Mouse (Mus musculus): ENCODE measurements at regions not wholly inside any gene's neighbourhood (a gene's known extent, or its start where the extent isn't known, plus 50 kb on each side); places are given as distances from the start of the nearest gene placed in this dataset.
A peak's percentile ranks its signal among the peaks of the same experiment; 100 is the strongest.

GRCm38 (mm10) chr5:47385930-47386329, 597.0 kb upstream of the Slit2 start:
- H3K27ac ChIP-seq: no peak overlapping the region
- H3K9ac ChIP-seq: no peak overlapping the region
- H3K36me3 ChIP-seq: no peaks in the 10 kb centered on the region
- no peaks in the 10 kb centered on the region for H3K9me3 ChIP-seq
- H3K4me1 ChIP-seq (replicated peaks): no peaks in the 10 kb centered on the region
- no peaks in the 10 kb centered on the region for H3K27me3 ChIP-seq
- H3K4me3 ChIP-seq: no peak overlapping the region
- 27% methylated on average over 1 of the region's 1 CpGs for WGBS
- H3K4me2 ChIP-seq: no peak overlapping the region
- ATAC-seq (ENCODE audit: low FRiP score): no peak

GRCm38 (mm10) chr5:47386750-47387149, 596.2 kb upstream of the Slit2 start:
- 82% methylated on average over 5 of the region's 5 CpGs for WGBS
- Histone ChIP-seq H3K9me3 (no peaks in the 10 kb centered on the region), H3K27ac (no peak overlapping the region), H3K4me2 (no peak overlapping the region), H3K4me3 (no peak overlapping the region), H3K4me1 (replicated peaks) (no peaks in the 10 kb centered on the region), H3K36me3 (no peaks in the 10 kb centered on the region), H3K9ac (no peak overlapping the region), H3K27me3 (no peaks in the 10 kb centered on the region)
- no peak for ATAC-seq (ENCODE audit: low FRiP score)

GRCm38 (mm10) chr5:47390735-47391134, 592.2 kb upstream of the Slit2 start:
- no peak overlapping the region for H3K9ac ChIP-seq
- no peak overlapping the region for H3K4me3 ChIP-seq
- H3K27ac ChIP-seq: no peak overlapping the region
- no peaks in the 10 kb centered on the region for H3K4me1 ChIP-seq (replicated peaks)
- no peaks in the 10 kb centered on the region for H3K27me3 ChIP-seq
- H3K36me3 ChIP-seq: no peaks in the 10 kb centered on the region
- 80% methylated on average over 2 of the region's 2 CpGs for WGBS
- ATAC-seq (ENCODE audit: low FRiP score): no peak
- no peaks in the 10 kb centered on the region for H3K9me3 ChIP-seq
- no peak overlapping the region for H3K4me2 ChIP-seq

- no peak overlapping the region for H3K27ac ChIP-seq
These were observed 586.1 kb upstream of the Slit2 start for GRCm38 (mm10) chr5:47396874-47397273.

GRCm38 (mm10) chr5:47421916-47422315, 561.0 kb upstream of the Slit2 start:
- Histone ChIP-seq H3K9me3 (no peaks in the 10 kb centered on the region), H3K4me3 (no peak overlapping the region), H3K27me3 (no peaks in the 10 kb centered on the region), H3K36me3 (no peaks in the 10 kb centered on the region), H3K27ac (no peak overlapping the region), H3K9ac (no peak overlapping the region), H3K4me2 (no peak overlapping the region), H3K4me1 (replicated peaks) (0 out of 2 replicates have a peak, but pooled peaks cover 2% of the 10 kb centered on the region)
- peak; percentile 72; the same call in 1 of the 2 replicates for ATAC-seq (ENCODE audit: low FRiP score)
- WGBS: 36% methylated on average over 2 of the region's 2 CpGs

More at GRCm38 (mm10) chr5:47396874-47397273, 586.1 kb upstream of the Slit2 start:
- Histone ChIP-seq H3K4me1 (replicated peaks) (no peaks in the 10 kb centered on the region), H3K27me3 (no peaks in the 10 kb centered on the region), H3K36me3 (no peaks in the 10 kb centered on the region), H3K9ac (no peak overlapping the region), H3K4me2 (no peak overlapping the region), H3K9me3 (no peaks in the 10 kb centered on the region), H3K4me3 (no peak overlapping the region)
- no peak for ATAC-seq (ENCODE audit: low FRiP score)
- 71% methylated on average over 9 of the region's 9 CpGs for WGBS

- no peak; the same call in 1 of the 2 replicates for ATAC-seq (ENCODE audit: low FRiP score)
- whole genome bisulfite sequencing: 73% methylated on average over 4 of the region's 4 CpGs
- Histone ChIP-seq H3K4me2 (no peak overlapping the region), H3K27me3 (no peaks in the 10 kb centered on the region), H3K9ac (no peak overlapping the region), H3K27ac (no peak overlapping the region), H3K36me3 (no peaks in the 10 kb centered on the region), H3K4me3 (no peak overlapping the region), H3K4me1 (replicated peaks) (0 out of 2 replicates have a peak, but pooled peaks cover 2% of the 10 kb centered on the region), H3K9me3 (no peaks in the 10 kb centered on the region)
These were observed 556.9 kb upstream of the Slit2 start for GRCm38 (mm10) chr5:47426040-47426439.

GRCm38 (mm10) chr5:47426467-47426866, 556.5 kb upstream of the Slit2 start:
- no peak overlapping the region for H3K27ac ChIP-seq
- no peaks in the 10 kb centered on the region for H3K27me3 ChIP-seq

GRCm38 (mm10) chr5:47429217-47430172, 553.4 kb upstream of the Slit2 start:
- Histone ChIP-seq H3K27me3 (no peaks in the 10 kb centered on the region), H3K4me3 (no peak overlapping the region), H3K4me2 (no peak overlapping the region), H3K36me3 (no peaks in the 10 kb centered on the region), H3K27ac (no peak overlapping the region), H3K4me1 (replicated peaks) (no peaks in the 10 kb centered on the region), H3K9me3 (no peaks in the 10 kb centered on the region), H3K9ac (no peak overlapping the region)
- 76% methylated on average over 10 of the region's 10 CpGs for WGBS
- no peak for ATAC-seq (ENCODE audit: low FRiP score)

More at GRCm38 (mm10) chr5:47426467-47426866, 556.5 kb upstream of the Slit2 start:
- no peak overlapping the region for H3K9ac ChIP-seq
- no peaks in the 10 kb centered on the region for H3K9me3 ChIP-seq
- H3K4me3 ChIP-seq: no peak overlapping the region
- WGBS: 67% methylated on average over 6 of the region's 6 CpGs
- H3K4me1 ChIP-seq (replicated peaks): 0 out of 2 replicates have a peak, but pooled peaks cover 2% of the 10 kb centered on the region
- no peaks in the 10 kb centered on the region for H3K36me3 ChIP-seq
- no peak overlapping the region for H3K4me2 ChIP-seq
- ATAC-seq (ENCODE audit: low FRiP score): no peak

GRCm38 (mm10) chr5:47431599-47432328, 551.2 kb upstream of the Slit2 start:
- Histone ChIP-seq H3K27ac (no peak overlapping the region), H3K36me3 (no peaks in the 10 kb centered on the region), H3K27me3 (no peaks in the 10 kb centered on the region), H3K9me3 (no peaks in the 10 kb centered on the region), H3K4me2 (no peak overlapping the region), H3K4me3 (no peak overlapping the region), H3K9ac (no peak overlapping the region), H3K4me1 (replicated peaks) (no peaks in the 10 kb centered on the region)
- 22% methylated on average over 5 of the region's 5 CpGs for WGBS
- no peak for ATAC-seq (ENCODE audit: low FRiP score)

GRCm38 (mm10) chr5:47436455-47436854, 546.5 kb upstream of the Slit2 start:
- no peak overlapping the region for H3K27ac ChIP-seq

GRCm38 (mm10) chr5:47446305-47447028, 536.5 kb upstream of the Slit2 start:
- H3K9me3 ChIP-seq: no peaks in the 10 kb centered on the region
- no peaks in the 10 kb centered on the region for H3K27me3 ChIP-seq
- H3K4me1 ChIP-seq (replicated peaks): no peaks in the 10 kb centered on the region
- WGBS: 54% methylated on average over 5 of the region's 5 CpGs
- no peak overlapping the region for H3K4me3 ChIP-seq
- ATAC-seq (ENCODE audit: low FRiP score): no peak
- no peak overlapping the region for H3K4me2 ChIP-seq
- H3K9ac ChIP-seq: no peak overlapping the region
- H3K27ac ChIP-seq: no peak overlapping the region
- no peaks in the 10 kb centered on the region for H3K36me3 ChIP-seq

More at GRCm38 (mm10) chr5:47436455-47436854, 546.5 kb upstream of the Slit2 start:
- no peak overlapping the region for H3K4me2 ChIP-seq
- no peaks in the 10 kb centered on the region for H3K27me3 ChIP-seq
- H3K9me3 ChIP-seq: no peaks in the 10 kb centered on the region
- H3K4me1 ChIP-seq (replicated peaks): no peaks in the 10 kb centered on the region
- H3K4me3 ChIP-seq: no peak overlapping the region
- WGBS: 74% methylated on average over 3 of the region's 3 CpGs
- H3K9ac ChIP-seq: no peak overlapping the region
- no peaks in the 10 kb centered on the region for H3K36me3 ChIP-seq
- no peak for ATAC-seq (ENCODE audit: low FRiP score)

GRCm38 (mm10) chr5:47464848-47465247, 518.1 kb upstream of the Slit2 start:
- H3K4me3 ChIP-seq: no peak overlapping the region
- no peaks in the 10 kb centered on the region for H3K4me1 ChIP-seq (replicated peaks)
- no peak for ATAC-seq (ENCODE audit: low FRiP score)
- no peak overlapping the region for H3K4me2 ChIP-seq
- no peak overlapping the region for H3K27ac ChIP-seq
- no peaks in the 10 kb centered on the region for H3K27me3 ChIP-seq
- no peak overlapping the region for H3K9ac ChIP-seq
- no peaks in the 10 kb centered on the region for H3K36me3 ChIP-seq
- H3K9me3 ChIP-seq: no peaks in the 10 kb centered on the region
- 91% methylated on average over 4 of the region's 4 CpGs for WGBS
